Mouse (Mus musculus) MEL (cell line): ENCODE measurements around the gene Clptm1.

Experiments
- CHD1 ChIP-seq: IDR thresholded peaks from 2 replicates; pipeline ENCODE4 v1.6.1; 2012; ENCODE audit warnings: low read depth, mild to moderate bottlenecking, inconsistent platforms, low read length, improper control_type of control experiment
- CTCF ChIP-seq, 3 experiments: IDR thresholded peaks in 2 of 3; conservative IDR thresholded peaks in 1 of 3; 2 replicates each; pipeline ENCODE4 v1.5.1; 2011 to 2012; ENCODE audit warnings: low read length in 3 of 3, low read depth in 2 of 3, mild to moderate bottlenecking in 2 of 3, improper control_type of control experiment in 1 of 3, inconsistent platforms in 1 of 3, mixed read lengths in 1 of 3, moderate library complexity in 1 of 3; ENCODE audit not compliant: control insufficient read depth in 1 of 3, insufficient read depth in 1 of 3, poor library complexity in 1 of 3, severe bottlenecking in 1 of 3
- EP300 ChIP-seq, 2 experiments: IDR thresholded peaks; 2 replicates each; pipeline ENCODE4 v1.6.1; 2011; ENCODE audit warnings: improper control_type of control experiment in 2 of 2, low read length in 2 of 2, low read depth in 1 of 2, mild to moderate bottlenecking in 1 of 2
- KAT2A ChIP-seq: conservative IDR thresholded peaks from 2 replicates; pipeline ENCODE4 v1.6.1; 2012; ENCODE audit warnings: low read depth, low read length, improper control_type of control experiment, inconsistent platforms
- MYC ChIP-seq: IDR thresholded peaks from 2 replicates; pipeline ENCODE4 v1.6.1; 2011; ENCODE audit warnings: low read depth, mild to moderate bottlenecking, low read length, improper control_type of control experiment, moderate library complexity
- POLR2A ChIP-seq, 2 experiments: IDR thresholded peaks; 2 replicates each; pipeline ENCODE4 v1.6.1; 2011 to 2012; ENCODE audit warnings: low read length in 2 of 2, mild to moderate bottlenecking in 2 of 2, control low read depth in 1 of 2, improper control_type of control experiment in 1 of 2, low read depth in 1 of 2, moderate library complexity in 1 of 2; ENCODE audit not compliant: control insufficient read depth in 1 of 2, insufficient read depth in 1 of 2, poor library complexity in 1 of 2
- UBTF ChIP-seq: IDR thresholded peaks from 2 replicates; pipeline ENCODE4 v1.6.1; 2012; ENCODE audit warnings: low read depth, mild to moderate bottlenecking, inconsistent platforms, low read length, improper control_type of control experiment, moderate library complexity, borderline replicate concordance; ENCODE audit not compliant: insufficient read depth
- USF2 ChIP-seq, 2 experiments: IDR thresholded peaks; 2 replicates each; pipeline ENCODE4 v1.6.1; 2011 to 2012; ENCODE audit warnings: improper control_type of control experiment in 2 of 2, low read length in 2 of 2, borderline replicate concordance in 1 of 2, inconsistent platforms in 1 of 2, low read depth in 1 of 2, mild to moderate bottlenecking in 1 of 2; ENCODE audit not compliant: insufficient read depth in 1 of 2
- ZC3H11A ChIP-seq: IDR thresholded peaks from 2 replicates; pipeline ENCODE4 v1.6.1; 2012; ENCODE audit warnings: low read depth, mild to moderate bottlenecking, inconsistent platforms, low read length, improper control_type of control experiment
- ZKSCAN1 ChIP-seq: IDR thresholded peaks from 2 replicates; pipeline ENCODE4 v1.6.1; 2012; ENCODE audit warnings: low read depth, mild to moderate bottlenecking, inconsistent platforms, low read length, improper control_type of control experiment, moderate library complexity
- ZMIZ1 ChIP-seq: IDR thresholded peaks from 2 replicates; pipeline ENCODE4 v1.6.1; 2012; ENCODE audit warnings: low read depth, mild to moderate bottlenecking, inconsistent platforms, low read length, improper control_type of control experiment, moderate library complexity

DNA sequence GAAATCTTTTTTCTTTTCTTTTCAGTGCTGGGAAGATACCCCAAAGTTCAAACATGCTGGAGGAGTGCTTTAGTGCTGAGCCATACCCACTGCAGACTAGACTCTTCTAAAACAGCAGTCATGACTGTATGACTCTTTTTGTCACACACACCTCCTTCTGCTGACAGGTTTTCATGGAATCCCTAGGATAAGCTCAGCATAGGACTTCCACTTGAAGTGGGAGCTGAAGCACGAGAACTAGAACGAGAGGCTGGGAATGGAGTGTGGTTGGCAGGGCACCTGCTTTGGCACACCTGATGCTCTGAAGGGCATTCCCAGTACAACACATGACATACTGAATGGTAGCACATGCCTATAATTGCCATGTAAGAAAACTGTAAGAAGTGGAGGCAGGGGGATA, 12.2 kb downstream of the Clptm1 start:
- TF ChIP-seq POLR2A (IDR thresholded peaks at IDR 0.05; ENCODE audit: control insufficient read depth in 1 of 2, insufficient read depth in 1 of 2, low read depth in 1 of 2, low read length in 2 of 2, poor library complexity in 1 of 2) (no peak), CTCF (IDR thresholded peaks at IDR 0.05 in 2 of 3, conservative IDR thresholded peaks at IDR 0.05 in 1 of 3; ENCODE audit: control insufficient read depth in 1 of 3, insufficient read depth in 1 of 3, low read depth in 2 of 3, low read length in 3 of 3, poor library complexity in 1 of 3, severe bottlenecking in 1 of 3) (no peak), ZKSCAN1 (no peak), USF2 (IDR thresholded peaks at IDR 0.05; ENCODE audit: borderline replicate concordance in 1 of 2, insufficient read depth in 1 of 2, low read depth in 1 of 2, low read length in 2 of 2) (no peak), KAT2A (no peak), ZC3H11A (no peak), ZMIZ1 (no peak), UBTF (no peak), MYC (no peak), EP300 (IDR thresholded peaks at IDR 0.05; ENCODE audit: low read depth in 1 of 2, low read length in 2 of 2) (no peak), CHD1 (no peak)
